Mouse (Mus musculus): ENCODE results near the gene Pfas.

Pfas gene

DNA sequence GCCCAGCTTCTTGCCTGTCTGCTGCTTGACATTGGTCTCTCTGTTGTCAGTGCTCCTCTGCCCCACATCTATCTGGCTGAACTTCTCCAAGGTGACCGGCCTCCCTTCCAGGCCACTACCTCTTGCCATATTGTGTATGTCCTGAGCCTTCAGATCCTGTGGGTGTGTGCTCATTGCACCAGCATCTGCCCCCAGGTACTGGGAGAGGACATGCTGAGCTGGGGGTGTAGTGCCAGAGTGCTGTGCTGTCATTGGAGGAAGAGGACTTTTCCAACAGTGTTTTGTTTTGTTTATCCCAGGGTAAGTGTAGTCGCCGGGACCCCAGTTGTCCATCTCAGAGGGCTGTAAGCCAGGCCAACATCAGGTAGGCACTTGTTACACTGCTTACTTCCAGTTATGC lies 26.3 kb upstream of the Pfas start:
- POLR2A ChIA-PET: interaction anchor here in 3 of 4 experiments (0.5 to 5.0 kb wide), 20 partner anchors 8 to 132 kb away, joined by 3 to 39 read pairs (median 9); partner anchors contain the start of genes Slc25a35 (in 2 of the 3), Aurkb (in 1 of the 3) and Borcs6 (in 1 of the 3)
- CTCF ChIA-PET: interaction anchor here in 2 of 4 experiments (1.1 to 2.5 kb wide), 3 partner anchors 8 to 22 kb away, joined by 3 to 13 read pairs (median 4); no protein-coding TSS in a partner anchor

DNA sequence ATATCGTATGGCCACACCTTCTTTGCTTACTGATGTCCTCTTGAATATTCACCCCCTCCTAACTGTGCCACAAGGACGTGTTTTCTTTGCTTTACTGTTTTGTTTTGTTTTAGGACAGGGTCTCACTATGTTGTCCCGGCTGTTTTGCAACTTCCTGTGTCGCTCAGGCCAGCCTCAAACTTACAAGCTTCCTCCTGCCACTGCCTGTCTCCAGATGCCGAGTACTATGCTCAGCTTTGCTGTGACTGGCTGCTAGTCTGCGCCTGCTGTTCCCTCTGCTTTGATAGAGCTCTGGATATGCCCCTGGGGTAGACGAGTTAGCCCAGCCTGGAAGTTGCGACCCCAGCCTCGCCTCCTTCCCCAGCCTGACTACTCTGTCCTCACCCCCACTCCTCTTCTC lies 25.3 kb upstream of the Pfas start:
- CTCF ChIA-PET: interaction anchor here in 2 of 4 experiments (0.6 to 1.7 kb wide), 3 partner anchors 34 to 335 kb away, joined by 3 to 6 read pairs (median 3); no protein-coding TSS in a partner anchor
- POLR2A ChIA-PET: interaction anchor here in 2 of 4 experiments (0.7 to 5.0 kb wide), 8 partner anchors 10 to 128 kb away, joined by 3 to 39 read pairs (median 4); partner anchors contain the start of genes Borcs6 (in 1 of the 2) and Slc25a35 (in 1 of the 2)

DNA sequence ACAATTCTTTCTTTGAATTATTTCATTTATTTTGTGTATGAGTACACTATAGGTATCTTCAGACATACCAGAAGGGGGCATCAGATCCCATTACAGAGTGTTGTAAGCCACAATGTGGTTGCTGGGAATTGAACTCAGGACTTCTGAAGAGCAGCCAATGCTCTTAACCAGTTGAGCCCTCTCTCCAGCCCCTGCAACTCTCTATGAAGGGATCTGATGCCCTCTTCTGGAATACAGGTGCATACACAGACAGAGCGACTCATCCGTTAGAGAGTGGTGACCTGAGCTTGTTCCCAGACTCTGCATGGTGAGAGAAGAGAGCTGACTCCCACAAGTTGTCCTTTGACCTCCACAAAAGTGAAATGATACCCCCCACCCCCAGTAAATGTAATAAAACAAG lies 20.5 kb upstream of the Pfas start:
- POLR2A ChIA-PET: interaction anchor here in 3 of 4 experiments (0.6 to 2.8 kb wide), 40 partner anchors 8 to 543 kb away, joined by 3 to 15 read pairs (median 4); partner anchors contain the start of genes Borcs6 (in 3 of the 3) and Rangrf (in 1 of the 3)
- CTCF ChIA-PET: interaction anchor here (0.5 to 1.5 kb wide), 18 partner anchors 12 to 840 kb away, joined by 3 to 9 read pairs (median 4); partner anchors contain the start of gene Per1 (in 1 of the 4)

DNA sequence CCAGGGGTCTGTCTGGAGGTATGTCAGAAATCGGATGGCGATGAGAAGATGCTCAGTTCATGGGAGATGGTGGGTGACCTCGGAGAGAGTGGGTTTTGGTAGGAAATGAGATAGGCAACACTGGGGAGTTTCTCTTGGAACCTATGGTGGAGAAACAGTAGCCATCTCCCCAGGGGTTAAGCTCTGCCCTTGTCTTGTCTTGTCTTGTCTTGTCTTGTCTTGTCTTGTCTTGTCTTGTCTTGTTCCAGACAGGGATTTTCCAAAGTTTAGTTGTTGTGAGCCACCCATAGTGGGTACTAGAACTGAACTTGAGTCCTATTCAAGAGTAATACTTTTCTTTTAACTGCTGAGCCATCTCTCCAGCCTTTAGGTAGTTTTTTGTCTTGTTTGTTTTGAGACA lies 18.3 kb upstream of the Pfas start:
- CTCF ChIA-PET: interaction anchor here in 2 of 4 experiments (0.6 to 2.0 kb wide), 5 partner anchors 8 to 46 kb away, joined by 3 to 9 read pairs (median 4); no protein-coding TSS in a partner anchor
- POLR2A ChIA-PET: interaction anchor here in 3 of 4 experiments (0.5 to 3.2 kb wide), 23 partner anchors 9 to 677 kb away, joined by 3 to 23 read pairs (median 4); partner anchors contain the start of genes Borcs6 (in 2 of the 3), 9130213A22Rik (in 1 of the 3), Trp53 (in 1 of the 3) and Wrap53 (in 1 of the 3)

DNA sequence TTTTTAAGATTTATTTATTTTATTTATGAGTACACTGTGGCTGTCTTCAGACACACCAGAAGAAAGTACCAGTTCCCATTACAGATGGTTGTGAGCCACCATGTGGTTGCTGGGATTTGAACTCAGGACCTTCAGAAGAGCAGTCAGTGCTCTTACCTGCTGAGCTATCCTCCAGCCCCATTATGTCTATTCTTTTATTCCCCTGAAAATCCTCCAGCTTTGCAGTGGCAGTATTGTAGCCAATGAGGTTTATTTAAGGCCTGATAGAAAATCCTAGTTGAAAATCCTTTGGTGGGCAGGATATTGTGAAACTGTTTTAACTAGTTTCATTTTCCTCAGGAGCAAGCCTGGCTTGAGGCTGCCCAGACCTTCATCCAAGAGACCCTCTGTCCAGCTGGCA lies 12.4 kb upstream of the Pfas start:
- CTCF ChIA-PET: interaction anchor here in 2 of 4 experiments (0.5 to 1.4 kb wide), 3 partner anchors 16 to 133 kb away, joined by 3 to 17 read pairs (median 5); no protein-coding TSS in a partner anchor
- POLR2A ChIA-PET: interaction anchor here in 3 of 4 experiments (0.6 to 1.9 kb wide), 10 partner anchors 9 to 78 kb away, joined by 4 to 8 read pairs (median 4); no protein-coding TSS in a partner anchor

DNA sequence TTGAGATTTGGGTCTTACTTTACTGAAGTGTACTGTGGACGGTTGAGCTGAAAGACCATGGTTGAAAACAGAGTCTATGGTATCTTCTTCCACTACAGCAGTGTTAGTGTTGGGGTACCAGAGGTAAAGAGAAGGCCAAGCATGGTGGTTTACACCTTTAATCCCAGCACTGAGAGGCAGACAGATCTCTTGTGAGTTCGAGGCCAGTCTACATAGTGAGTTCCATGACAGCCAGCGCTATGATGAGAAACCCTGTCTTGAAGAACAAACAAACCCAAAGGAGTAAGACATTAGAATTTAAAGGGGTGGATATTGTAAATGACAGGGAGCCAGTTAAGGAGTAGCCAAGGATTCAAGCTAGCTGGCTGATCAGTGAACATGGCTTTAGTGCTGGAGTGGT lies 8.5 kb upstream of the Pfas start:
- CTCF ChIA-PET: interaction anchor here in 2 of 4 experiments (1.0 to 1.2 kb wide), 2 partner anchors 19 to 23 kb away, joined by 3 to 4 read pairs; no protein-coding TSS in a partner anchor

DNA sequence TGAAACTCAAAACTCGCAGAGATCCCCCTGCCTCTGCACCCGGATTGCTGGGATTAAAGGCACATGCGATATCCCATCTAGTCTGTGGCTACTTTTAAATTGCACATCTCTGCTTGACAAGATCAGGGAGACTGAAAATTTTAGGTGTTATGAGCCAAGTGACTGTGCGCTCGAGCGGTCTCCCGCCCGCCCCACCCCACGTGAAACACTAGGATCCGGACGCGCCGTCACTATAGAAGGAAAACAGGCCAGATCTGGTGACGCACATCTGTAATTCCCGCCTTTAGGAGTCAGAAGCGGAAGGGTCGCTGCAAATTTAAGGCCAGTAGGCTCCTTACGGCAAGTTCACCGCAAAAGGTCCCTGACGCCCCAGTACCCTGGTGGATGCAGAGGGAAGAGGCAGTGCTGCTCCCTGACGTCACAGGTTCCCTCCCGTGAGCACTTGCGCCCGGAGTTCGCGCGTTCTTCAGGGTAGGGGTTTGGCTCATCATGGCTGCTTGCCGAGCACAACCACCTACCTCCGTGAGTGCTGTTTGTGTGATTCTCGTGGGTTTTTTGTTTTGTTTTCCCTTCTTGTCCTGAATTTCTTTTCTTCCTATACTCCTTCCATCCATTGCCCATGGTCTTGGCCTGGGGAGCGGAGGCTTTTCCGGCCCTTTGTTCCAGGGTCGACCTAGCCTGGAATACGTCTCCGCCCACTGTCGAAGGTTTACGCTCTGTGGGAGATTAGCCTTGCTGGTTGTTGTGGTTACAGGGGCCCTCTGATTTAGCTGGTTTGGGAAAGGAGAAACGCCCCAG lies 7.6 kb upstream of the Pfas start, which contains the start of gene Ctc1:
Gene Ctc1 (plus strand): TSS at position 268 of the 798 bp plus-strand sequence.
- ChIA-PET CTCF (interaction anchor here in 2 of 4 experiments (0.5 to 1.2 kb wide), 3 partner anchors 20 to 141 kb away, joined by 3 to 4 read pairs (median 4); no protein-coding TSS in a partner anchor), POLR2A (interaction anchor here in 3 of 4 experiments (0.5 to 3.6 kb wide), 29 partner anchors 8 to 564 kb away, joined by 3 to 15 read pairs (median 3); partner anchors contain the start of genes Borcs6 (in 1 of the 3), Trp53 (in 1 of the 3) and Wrap53 (in 1 of the 3))

More for the DNA sequence above, 8.5 kb upstream of the Pfas start:
- POLR2A ChIA-PET: interaction anchor here in 3 of 4 experiments (0.5 to 3.6 kb wide), 24 partner anchors 8 to 114 kb away, joined by 3 to 15 read pairs (median 3); partner anchors contain the start of gene Borcs6 (in 1 of the 3)

DNA sequence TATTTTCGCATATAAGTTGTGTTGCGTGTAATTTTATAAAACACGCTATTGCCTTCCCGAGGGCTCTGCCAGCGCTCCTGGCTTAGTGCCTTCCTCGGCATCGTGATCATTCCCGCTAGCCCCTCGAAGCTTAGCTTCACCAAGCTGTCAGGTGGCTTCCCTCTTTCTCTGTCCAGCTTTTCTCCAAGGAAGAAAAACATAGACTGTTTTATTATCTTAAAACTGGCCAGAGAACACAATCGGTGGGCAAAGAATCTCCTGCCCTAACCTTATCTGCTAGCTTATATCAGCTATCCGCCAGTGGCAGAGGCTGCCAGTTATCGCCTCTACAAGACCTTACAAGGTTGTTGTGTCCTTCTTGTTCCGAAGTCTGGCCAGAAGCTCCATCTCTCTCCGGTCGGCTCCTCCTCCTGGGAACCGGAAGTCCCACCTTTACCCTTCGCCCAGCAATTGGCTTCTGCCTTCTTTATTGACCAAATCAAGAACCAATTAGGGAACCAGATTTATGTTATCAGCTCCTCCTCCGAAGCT lies 3.9 kb upstream of the Pfas start:
- ChIA-PET CTCF (interaction anchor here (0.5 to 2.3 kb wide), 14 partner anchors 17 to 114 kb away, joined by 3 to 13 read pairs (median 4); no protein-coding TSS in a partner anchor), POLR2A (interaction anchor here (0.5 to 4.0 kb wide), 103 partner anchors 8 to 773 kb away, joined by 3 to 39 read pairs (median 4); partner anchors contain the start of genes Borcs6 (in 3 of the 4), Ndel1 (in 2 of the 4), 9130213A22Rik (in 1 of the 4) and Aloxe3 (in 1 of the 4))

DNA sequence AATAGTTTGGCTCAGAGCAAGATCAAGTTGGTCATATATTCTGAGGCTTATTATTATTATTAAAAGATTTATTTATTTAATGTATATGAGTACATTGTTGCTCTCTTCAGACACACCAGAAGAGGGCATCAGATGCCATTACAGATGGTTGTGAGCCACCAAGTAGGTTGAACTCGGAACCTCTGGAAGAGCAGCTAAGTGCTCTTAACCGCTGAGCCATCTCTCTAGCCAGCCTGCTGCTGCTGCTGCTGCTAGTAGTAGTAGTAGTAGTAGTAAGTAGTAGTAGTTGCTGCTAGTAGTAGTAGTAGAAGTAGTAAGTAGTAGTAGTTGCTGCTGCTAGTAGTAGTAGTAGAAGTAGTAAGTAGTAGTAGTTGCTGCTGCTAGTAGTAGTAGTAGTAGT lies 3.2 kb upstream of the Pfas start:
- ChIA-PET CTCF (interaction anchor here (0.6 to 2.0 kb wide), 11 partner anchors 17 to 1368 kb away, joined by 3 to 10 read pairs (median 4); no protein-coding TSS in a partner anchor), POLR2A (interaction anchor here in 3 of 4 experiments (0.6 to 4.0 kb wide), 70 partner anchors 8 to 773 kb away, joined by 3 to 39 read pairs (median 5); partner anchors contain the start of genes Borcs6 (in 3 of the 3), Per1 (in 2 of the 3), 9130213A22Rik (in 1 of the 3) and Aloxe3 (in 1 of the 3))

DNA sequence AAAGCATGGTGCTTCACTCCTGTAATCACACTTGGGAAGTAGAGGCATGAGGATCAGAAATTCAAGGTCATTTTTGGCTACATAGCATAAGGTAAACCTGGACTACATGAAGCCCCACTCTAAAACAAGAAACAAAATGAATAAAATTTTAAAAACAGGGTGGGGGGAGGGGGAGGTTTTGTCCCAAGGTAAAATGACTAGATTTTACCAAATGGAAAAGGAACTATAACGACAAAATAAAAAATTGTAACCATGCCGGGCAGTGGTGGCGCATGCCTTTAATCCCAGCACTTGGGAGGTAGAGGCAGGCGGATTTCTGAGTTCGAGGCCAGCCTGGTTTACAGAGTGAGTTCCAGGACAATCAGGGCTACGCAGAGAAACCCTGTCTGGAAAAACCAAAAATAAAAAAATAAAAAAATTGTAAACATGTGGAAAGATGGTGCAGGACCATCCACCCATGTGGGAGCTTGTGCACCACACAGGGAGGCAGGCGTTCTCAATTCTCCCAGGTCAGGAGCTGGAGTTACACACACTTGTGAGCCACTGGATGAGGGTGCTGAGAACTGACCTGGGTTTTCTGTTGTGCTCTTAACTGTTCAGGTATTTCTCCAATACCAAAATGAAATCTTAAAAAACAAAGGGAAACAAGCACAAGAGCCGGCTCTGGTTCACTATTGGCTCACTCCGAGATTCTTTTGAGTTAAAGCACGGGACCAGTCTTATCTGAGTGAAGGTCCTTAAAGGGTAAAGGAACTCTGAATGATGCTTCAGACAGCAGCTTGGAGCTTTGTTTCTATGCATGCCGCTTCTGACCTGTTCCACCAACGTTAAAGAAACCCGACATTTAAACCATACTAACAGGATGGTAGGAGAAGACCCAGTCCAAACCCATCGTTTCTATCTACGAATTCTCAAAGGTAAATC lies 2.4 kb upstream of the Pfas start:
- ChIA-PET POLR2A (interaction anchor here in 3 of 4 experiments (0.8 to 4.0 kb wide), 30 partner anchors 10 to 225 kb away, joined by 3 to 39 read pairs (median 7); partner anchors contain the start of genes Borcs6 (in 2 of the 3), Per1 (in 2 of the 3), Aurkb (in 1 of the 3) and Slc25a35 (in 1 of the 3)), CTCF (interaction anchor here in 3 of 4 experiments (0.6 to 2.0 kb wide), 8 partner anchors 18 to 1367 kb away, joined by 3 to 10 read pairs (median 4); no protein-coding TSS in a partner anchor)

DNA sequence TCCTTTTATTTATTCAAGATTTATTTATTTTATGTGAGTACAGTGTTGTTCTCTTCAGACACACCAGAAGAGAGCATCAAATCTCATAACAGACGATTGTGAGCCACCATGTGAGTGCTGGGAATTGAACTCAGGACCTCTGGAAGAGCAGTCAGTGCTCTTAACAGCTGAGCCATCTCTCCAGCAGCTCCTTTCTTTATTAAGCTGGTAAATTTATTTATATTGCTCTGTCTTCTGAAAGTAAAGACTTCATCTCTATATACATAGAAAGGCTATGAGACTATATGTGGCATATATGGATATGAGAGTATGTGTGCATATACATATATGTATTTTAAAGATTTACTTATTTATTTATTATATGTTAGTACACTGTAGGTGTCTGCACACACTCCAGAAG lies 1.2 kb upstream of the Pfas start:
- CTCF ChIA-PET: interaction anchor here in 2 of 4 experiments (0.5 to 1.9 kb wide), 2 partner anchors 26 to 409 kb away, joined by 3 to 5 read pairs; no protein-coding TSS in a partner anchor
- POLR2A ChIA-PET: interaction anchor here in 2 of 4 experiments (1.1 to 3.2 kb wide), 3 partner anchors 9 to 105 kb away, joined by 4 to 15 read pairs (median 5); partner anchors contain the start of gene Borcs6 (in 1 of the 2)

DNA sequence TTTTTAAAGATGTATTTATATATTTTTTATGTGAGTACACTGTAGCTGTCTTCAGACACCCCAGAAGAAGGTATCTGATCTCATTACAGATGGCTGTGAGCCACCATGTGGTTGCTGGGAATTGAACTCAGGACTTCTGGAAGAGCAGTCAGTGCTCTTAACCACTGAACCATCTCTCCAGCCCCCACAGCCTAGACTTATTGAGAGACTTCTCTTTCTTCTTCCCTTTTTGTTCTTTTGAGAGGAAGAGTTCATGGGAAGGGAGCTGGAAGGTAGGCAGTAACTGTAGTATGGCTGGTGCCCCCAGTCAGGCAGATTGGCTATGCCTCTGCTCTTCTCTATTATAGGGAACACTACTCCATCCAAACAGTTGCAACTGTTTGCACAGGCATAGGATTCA lies 1.7 kb downstream of the Pfas start:
- POLR2A ChIA-PET: interaction anchor here in 2 of 4 experiments (1.3 to 6.5 kb wide), 9 partner anchors 10 to 94 kb away, joined by 3 to 33 read pairs (median 7); no protein-coding TSS in a partner anchor
- CTCF ChIA-PET: interaction anchor here in 1 of 4 experiments (0.7 kb wide), 1 partner anchor 130 kb away, joined by 3 read pairs; no protein-coding TSS in a partner anchor

DNA sequence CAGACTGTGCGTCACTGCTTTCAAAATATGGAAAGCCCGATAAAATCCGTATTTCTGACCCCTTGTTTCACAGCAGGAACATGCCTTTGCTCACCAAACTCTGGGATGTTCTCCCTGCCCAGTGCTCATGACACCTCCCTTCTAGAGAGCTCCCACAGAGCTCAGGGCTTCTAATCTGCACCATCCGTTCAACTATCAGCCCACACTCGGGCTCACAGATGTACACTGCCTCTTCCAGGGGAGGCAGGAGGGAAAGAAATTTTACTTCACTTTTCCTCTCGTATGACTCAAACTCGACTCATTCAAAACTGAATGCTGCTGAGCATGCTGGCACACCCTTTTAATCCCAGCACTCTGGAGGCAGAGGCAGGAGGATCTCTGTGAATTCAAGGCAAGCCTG lies 3.1 kb downstream of the Pfas start:
- POLR2A ChIA-PET: interaction anchor here in 3 of 4 experiments (0.5 to 6.5 kb wide), 20 partner anchors 9 to 576 kb away, joined by 3 to 33 read pairs (median 4); partner anchors contain the start of gene Slc25a35 (in 1 of the 3)

DNA sequence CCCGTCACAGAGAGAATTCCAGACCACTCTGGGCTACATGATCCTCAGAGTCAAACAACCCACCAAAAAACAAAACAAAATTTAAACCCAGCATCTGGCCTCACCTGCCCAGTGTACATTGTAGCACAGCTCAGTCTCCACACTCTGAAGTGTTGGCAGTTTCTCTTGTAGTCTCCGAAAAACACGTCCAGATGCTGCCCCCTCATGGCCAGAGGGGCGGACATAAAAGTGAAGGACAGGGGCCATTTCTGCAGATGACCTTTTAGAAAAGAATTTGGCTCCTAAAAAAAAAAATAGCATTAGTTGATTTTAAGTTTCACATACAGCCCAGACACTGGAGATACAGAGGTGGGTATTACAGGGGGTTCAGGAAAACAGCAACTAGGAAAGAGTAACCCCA lies 4.7 kb downstream of the Pfas start:
- ChIA-PET POLR2A (interaction anchor here (0.6 to 6.5 kb wide), 13 partner anchors 9 to 150 kb away, joined by 3 to 33 read pairs (median 4); no protein-coding TSS in a partner anchor), CTCF (interaction anchor here in 2 of 4 experiments (0.6 to 1.3 kb wide), 6 partner anchors 37 to 252 kb away, joined by 3 to 8 read pairs (median 4); partner anchors contain the start of gene Rnf222 (in 1 of the 2))

More for the DNA sequence above, 3.1 kb downstream of the Pfas start:
- CTCF ChIA-PET: interaction anchor here in 2 of 4 experiments (0.8 to 1.0 kb wide), 2 partner anchors 32 to 100 kb away, joined by 3 to 4 read pairs; no protein-coding TSS in a partner anchor

DNA sequence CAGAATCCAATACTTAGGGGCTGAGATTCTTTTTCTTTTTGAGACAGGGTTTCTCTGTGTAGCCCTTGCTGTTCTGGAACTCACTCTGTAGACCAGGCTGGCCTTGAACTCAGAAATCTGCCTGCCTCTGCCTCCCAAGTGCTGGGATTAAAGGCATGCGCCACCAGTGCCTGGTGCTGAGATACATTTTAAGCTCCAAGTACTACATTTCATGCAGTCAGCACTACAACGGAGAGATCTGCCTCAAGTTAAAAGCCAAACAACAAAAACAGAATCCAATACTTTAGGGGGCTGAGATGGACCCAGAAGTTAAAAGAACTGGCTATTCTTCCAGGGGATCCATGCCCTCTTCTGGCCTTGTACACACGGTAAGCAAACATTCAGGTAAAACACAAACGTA lies 5.5 kb downstream of the Pfas start:
- CTCF ChIA-PET: interaction anchor here in 2 of 4 experiments (0.9 to 1.3 kb wide), 2 partner anchors 98 to 143 kb away, joined by 3 to 4 read pairs; no protein-coding TSS in a partner anchor
- POLR2A ChIA-PET: interaction anchor here in 2 of 4 experiments (0.6 to 6.5 kb wide), 13 partner anchors 9 to 98 kb away, joined by 3 to 33 read pairs (median 4); partner anchors contain the start of gene Slc25a35 (in 1 of the 2)
